Mouse (Mus musculus) stomach, postnatal 0 days (tissue): ENCODE measurements at regions not wholly inside any gene's neighbourhood (a gene's known extent, or its start where the extent isn't known, plus 50 kb on each side); places are given as distances from the start of the nearest gene placed in this dataset.

ENCODE experiments used
- CTCF ChIP-seq: IDR thresholded peaks from 2 replicates; pipeline ENCODE4 v1.5.1; 2016; ENCODE audit warnings: antibody characterized with exemption, low read depth, mild to moderate bottlenecking, moderate library complexity
- EP300 ChIP-seq: optimal IDR thresholded peaks from 2 replicates; pipeline ENCODE3; 2016; ENCODE audit warnings: antibody characterized with exemption

DNA sequence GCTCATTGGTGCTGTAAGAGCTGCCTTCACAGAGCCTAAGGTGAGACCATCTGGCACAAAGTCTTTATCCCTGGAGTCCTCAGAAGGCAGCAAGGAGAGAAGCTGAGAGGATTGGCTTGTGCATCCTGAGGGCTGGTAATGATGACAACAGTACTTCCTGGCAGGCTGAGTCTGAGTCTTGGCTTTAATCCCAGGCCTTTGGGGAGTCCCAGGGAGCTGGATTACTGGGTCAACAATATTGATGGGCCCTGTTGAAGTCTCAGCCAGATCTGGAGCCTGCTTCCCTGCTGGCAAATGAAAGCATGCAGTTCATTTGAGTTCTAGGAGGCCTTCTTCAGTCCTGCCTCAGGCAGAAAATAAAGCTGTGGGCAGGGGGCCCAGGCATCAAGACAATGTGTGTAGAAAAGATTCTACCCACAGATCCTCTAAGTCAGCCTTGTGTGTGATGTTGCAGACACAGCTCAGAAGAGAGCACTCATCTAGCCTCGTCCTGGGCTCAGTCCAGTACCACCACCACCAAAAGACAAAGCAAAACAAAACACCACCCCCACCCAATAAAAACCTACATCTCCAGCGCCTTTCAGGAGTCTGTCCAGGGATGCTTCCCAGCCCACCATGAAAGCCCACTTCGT, 113.1 kb downstream of the Tmem215 start:
- TF ChIP-seq CTCF (no peak), EP300 (no peak)
